Mouse (Mus musculus): ENCODE data around the gene Mettl8. TPM values are rescaled to one million over a fixed set of nuclear protein-coding genes. Genes with fewer than 3 reads are reported as not detected.

The Mettl8 gene
- total and polyA plus RNA-seq, 3 experiments: 7.5 to 9.2 (median 7.8) TPM

GRCm38 (mm10) chr2:71031973-71032794 lies 23.2 kb downstream of the Mettl8 start:
- no peaks in the 10 kb centered on the region for H3K27me3 ChIP-seq (replicated peaks)
- dilution Hi-C loops (cut with MboI; ENCODE audit: extremely low pct_ligation_motif_present, extremely low pct_unique_long_range_greater_than_20kb, low sequenced_read_pairs): no loop called here

GRCm38 (mm10) chr2:71030663-71031062 lies 24.7 kb downstream of the Mettl8 start:
- DNase-seq (ENCODE audit: extremely low read depth): no peak
- no peaks in the 10 kb centered on the region for H3K27me3 ChIP-seq (replicated peaks)
- dilution Hi-C loops (cut with MboI; ENCODE audit: extremely low pct_ligation_motif_present, extremely low pct_unique_long_range_greater_than_20kb, low sequenced_read_pairs): no loop called here
- H3K4me2 ChIP-seq (ENCODE audit: insufficient read depth, low read depth, poor library complexity, severe bottlenecking): no peak overlapping the region
- no peak overlapping the region for H3K4me3 ChIP-seq (replicated peaks in 1 of 3; ENCODE audit: low read depth in 2 of 3, low read length in 2 of 3, poor library complexity in 1 of 3)
- H3K9ac ChIP-seq (ENCODE audit: insufficient read depth, low read depth): no peak overlapping the region
- no peaks in the 10 kb centered on the region for H3K9me3 ChIP-seq (replicated peaks; ENCODE audit: low read length)
- peaks cover 0 to 12% of the 10 kb centered on the region in 2 experiments for H3K36me3 ChIP-seq (replicated peaks in 1 of 2; ENCODE audit: control insufficient read depth in 1 of 2, insufficient read depth in 1 of 2, low read length in 1 of 2)
- H3K27ac ChIP-seq (ENCODE audit: insufficient read depth, low read depth): no peak overlapping the region
- no peaks in the 10 kb centered on the region for H3K79me2 ChIP-seq (replicated peaks; ENCODE audit: control insufficient read depth, extremely low read depth, insufficient read depth, poor library complexity, severe bottlenecking)
- H3K4me1 ChIP-seq (ENCODE audit: control insufficient read depth in 1 of 2, insufficient read depth in 2 of 2): peaks cover 11 to 23% of the 10 kb centered on the region in 2 experiments; a peak in 3 of 4 replicates
- no peak for TF ChIP-seq MAX (IDR thresholded peaks at IDR 0.05; ENCODE audit: low read length)
- no peak for TF ChIP-seq BHLHE40 (IDR thresholded peaks at IDR 0.05; ENCODE audit: low read depth, low read length)
- TF ChIP-seq KAT2A (IDR thresholded peaks at IDR 0.05; ENCODE audit: insufficient replicate concordance, low read length): no peak
- TF ChIP-seq PAX5 (IDR thresholded peaks at IDR 0.05; ENCODE audit: low read length): no peak
- no peak for TF ChIP-seq NELFE (IDR thresholded peaks at IDR 0.05; ENCODE audit: low read depth, low read length)
- TF ChIP-seq MXI1 (IDR thresholded peaks at IDR 0.05; ENCODE audit: low read depth, low read length): no peak
- TF ChIP-seq POLR2A (IDR thresholded peaks at IDR 0.05; ENCODE audit: low read depth, low read length): no peak
- TF ChIP-seq E2F4 (IDR thresholded peaks at IDR 0.05; ENCODE audit: insufficient replicate concordance, low read depth, low read length): no peak
- TF ChIP-seq IRF4 (IDR thresholded peaks at IDR 0.05; ENCODE audit: low read depth, low read length): no peak
- no peak for TF ChIP-seq MEF2A (IDR thresholded peaks at IDR 0.05; ENCODE audit: borderline replicate concordance, low read depth, low read length)
- TF ChIP-seq GABPA (IDR thresholded peaks at IDR 0.05; ENCODE audit: insufficient replicate concordance, low read depth, low read length): no peak
- in situ Hi-C loops (cut with MboI; ENCODE audit: low pct_ligation_motif_present, low pct_unique_long_range_greater_than_20kb, low sequenced_read_pairs): loop anchor here (25.0 kb wide), 1 partner anchor 318 kb away; no protein-coding TSS in a partner anchor

More at GRCm38 (mm10) chr2:71031973-71032794, 23.2 kb downstream of the Mettl8 start:
- Histone ChIP-seq H3K79me2 (replicated peaks; ENCODE audit: control insufficient read depth, extremely low read depth, insufficient read depth, poor library complexity, severe bottlenecking) (no peaks in the 10 kb centered on the region), H3K27ac (ENCODE audit: insufficient read depth, low read depth) (no peak overlapping the region), H3K4me3 (replicated peaks in 1 of 3; ENCODE audit: low read depth in 2 of 3, low read length in 2 of 3, poor library complexity in 1 of 3) (no peak overlapping the region), H3K4me1 (ENCODE audit: control insufficient read depth in 1 of 2, insufficient read depth in 2 of 2) (peaks cover 11 to 20% of the 10 kb centered on the region in 2 experiments; a peak in 3 of 4 replicates), H3K9ac (ENCODE audit: insufficient read depth, low read depth) (no peak overlapping the region), H3K9me3 (replicated peaks; ENCODE audit: low read length) (peaks cover 2% of the 10 kb centered on the region), H3K36me3 (replicated peaks in 1 of 2; ENCODE audit: control insufficient read depth in 1 of 2, insufficient read depth in 1 of 2, low read length in 1 of 2) (peaks cover 0 to 15% of the 10 kb centered on the region in 2 experiments), H3K4me2 (ENCODE audit: insufficient read depth, low read depth, poor library complexity, severe bottlenecking) (peak overlapping the region; percentile 91)
- TF ChIP-seq TCF12 (IDR thresholded peaks at IDR 0.05; ENCODE audit: low read depth, low read length) (peak; percentile 46; the same call in 1 of the 2 replicates), CHD1 (IDR thresholded peaks at IDR 0.05; ENCODE audit: low read depth, low read length) (no peak), ZNF384 (IDR thresholded peaks at IDR 0.05; ENCODE audit: low read depth, low read length) (0 out of 2 replicates have a peak, but pooled peaks have one; percentile 11), ZC3H11A (IDR thresholded peaks at IDR 0.05; ENCODE audit: low read depth, low read length) (no peak), BHLHE40 (IDR thresholded peaks at IDR 0.05; ENCODE audit: low read depth, low read length) (peak; percentile 92), MAFK (IDR thresholded peaks at IDR 0.05; ENCODE audit: insufficient replicate concordance, low read length) (peak; percentile 82), USF2 (conservative IDR thresholded peaks at IDR 0.05; ENCODE audit: low read depth, low read length) (no peak), JUN (IDR thresholded peaks at IDR 0.05; ENCODE audit: insufficient read depth, low read depth, low read length) (no peak), NRF1 (IDR thresholded peaks at IDR 0.05; ENCODE audit: low read depth, low read length) (no peak), CTCF (conservative IDR thresholded peaks at IDR 0.05 in 1 of 2, IDR thresholded peaks at IDR 0.05 in 1 of 2; ENCODE audit: low read depth in 2 of 2, low read length in 2 of 2) (no peak), PAX5 (IDR thresholded peaks at IDR 0.05; ENCODE audit: low read length) (no peak), ELF1 (IDR thresholded peaks at IDR 0.05; ENCODE audit: low read depth, low read length) (0 out of 2 replicates have a peak, but pooled peaks have one; percentile 20), MAX (IDR thresholded peaks at IDR 0.05; ENCODE audit: low read length) (peak; percentile 48), ETS1 (conservative IDR thresholded peaks at IDR 0.05; ENCODE audit: low read depth, low read length) (peak; percentile 54; the same call in 1 of the 2 replicates), MXI1 (IDR thresholded peaks at IDR 0.05; ENCODE audit: low read depth, low read length) (no peak), ZMIZ1 (IDR thresholded peaks at IDR 0.05; ENCODE audit: low read depth, low read length) (no peak), KAT2A (IDR thresholded peaks at IDR 0.05; ENCODE audit: insufficient replicate concordance, low read length) (no peak), MAZ (IDR thresholded peaks at IDR 0.05; ENCODE audit: low read depth, low read length) (no peak), UBTF (IDR thresholded peaks at IDR 0.05; ENCODE audit: low read depth, low read length) (no peak), NELFE (IDR thresholded peaks at IDR 0.05; ENCODE audit: low read depth, low read length) (no peak), SMC3 (IDR thresholded peaks at IDR 0.05; ENCODE audit: low read depth, low read length) (peak; percentile 4; the same call in 1 of the 2 replicates), MYC (IDR thresholded peaks at IDR 0.05; ENCODE audit: low read depth, low read length) (peak; percentile 63), ZKSCAN1 (IDR thresholded peaks at IDR 0.05; ENCODE audit: borderline replicate concordance, low read depth, low read length) (no peak), JUND (conservative IDR thresholded peaks at IDR 0.05; ENCODE audit: low read depth, low read length) (0 out of 2 replicates have a peak, but pooled peaks have one; percentile 22), CHD2 (IDR thresholded peaks at IDR 0.05; ENCODE audit: low read length) (0 out of 2 replicates have a peak, but pooled peaks have one; percentile 35), GABPA (IDR thresholded peaks at IDR 0.05; ENCODE audit: insufficient replicate concordance, low read depth, low read length) (no peak), RCOR1 (conservative IDR thresholded peaks at IDR 0.05; ENCODE audit: low read depth, low read length) (0 out of 2 replicates have a peak, but pooled peaks have one; percentile 21), MEF2A (IDR thresholded peaks at IDR 0.05; ENCODE audit: borderline replicate concordance, low read depth, low read length) (no peak; the same call in 1 of the 2 replicates), TBP (conservative IDR thresholded peaks at IDR 0.05; ENCODE audit: low read depth, low read length) (peak; percentile 50; the same call in 1 of the 2 replicates), HCFC1 (IDR thresholded peaks at IDR 0.05; ENCODE audit: low read depth, low read length) (no peak), IRF4 (IDR thresholded peaks at IDR 0.05; ENCODE audit: low read depth, low read length) (peak; percentile 61; the same call in 1 of the 2 replicates), USF1 (IDR thresholded peaks at IDR 0.05; ENCODE audit: low read depth, low read length) (no peak), RAD21 (IDR thresholded peaks at IDR 0.05; ENCODE audit: low read depth, low read length) (no peak), POLR2AphosphoS2 (IDR thresholded peaks at IDR 0.05; ENCODE audit: low read depth, low read length) (no peak), EP300 (IDR thresholded peaks at IDR 0.05; ENCODE audit: low read length) (peak; percentile 63), E2F4 (IDR thresholded peaks at IDR 0.05; ENCODE audit: insufficient replicate concordance, low read depth, low read length) (0 out of 2 replicates have a peak, but pooled peaks have one; percentile 29), SIN3A (IDR thresholded peaks at IDR 0.05; ENCODE audit: low read length) (peak; percentile 21; the same call in 1 of the 2 replicates), POLR2A (IDR thresholded peaks at IDR 0.05; ENCODE audit: low read depth, low read length) (no peak)
- in situ Hi-C loops (cut with MboI; ENCODE audit: low pct_ligation_motif_present, low pct_unique_long_range_greater_than_20kb, low sequenced_read_pairs): loop anchor here (25.0 kb wide), 1 partner anchor 320 kb away; no protein-coding TSS in a partner anchor
- DNase-seq (ENCODE audit: extremely low read depth): peak; percentile 86
